Mouse (Mus musculus) left cerebral cortex, postnatal 10 days (tissue): ENCODE results near the gene Foxp1. TPM values are rescaled to one million over a fixed set of nuclear protein-coding genes. Genes with fewer than 3 reads are reported as not detected.

ENCODE experiments used
- DNase-seq, 2 experiments: peaks; one replicate each; pipeline ENCODE4 v3.0.0; 2021 to 2022; ENCODE audit warnings: low spot score in 2 of 2, mixed read lengths in 1 of 2; ENCODE audit errors: extremely low spot score in 1 of 2
- intact Hi-C: fragments of 180-260 bp; cut with DNase I; formaldehyde crosslinking; loops from one replicate; pipeline ENCODE4 v1.15.1; 2025
- total RNA-seq, 2 experiments: library from RNA; stranded (reverse); gene quantifications; 2 replicates each; pipeline ENCODE4 v1.2.3; 2021

Gene Foxp1
- total RNA-seq, 2 experiments from 2014 or later: 157 to 161 TPM

DNA sequence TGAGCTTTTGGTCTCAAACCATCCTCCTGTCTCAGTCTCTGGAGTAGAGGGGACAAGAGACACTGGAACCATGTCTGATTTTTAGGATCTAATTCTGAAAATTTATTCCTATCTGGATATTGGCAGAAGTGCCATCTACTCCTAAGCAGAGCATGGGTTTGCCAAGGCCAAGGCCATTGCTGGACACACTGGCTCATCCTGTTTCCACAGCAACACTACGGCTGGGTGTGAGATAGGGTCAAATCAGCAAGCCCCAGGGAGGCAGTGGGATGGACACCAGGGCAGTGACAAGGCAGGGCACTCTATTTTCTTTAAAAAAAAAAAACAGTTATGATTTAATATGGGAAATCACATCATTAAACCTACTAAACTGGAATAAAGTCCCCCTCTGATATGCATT, 405.1 kb downstream of the Foxp1 start:
- intact Hi-C loops: no loop called here
- no peak for DNase-seq

GRCm38 (mm10) chr6:99111856-99112255, 410.7 kb downstream of the Foxp1 start:
- intact Hi-C loops: no loop called here
- no peak for DNase-seq

DNA sequence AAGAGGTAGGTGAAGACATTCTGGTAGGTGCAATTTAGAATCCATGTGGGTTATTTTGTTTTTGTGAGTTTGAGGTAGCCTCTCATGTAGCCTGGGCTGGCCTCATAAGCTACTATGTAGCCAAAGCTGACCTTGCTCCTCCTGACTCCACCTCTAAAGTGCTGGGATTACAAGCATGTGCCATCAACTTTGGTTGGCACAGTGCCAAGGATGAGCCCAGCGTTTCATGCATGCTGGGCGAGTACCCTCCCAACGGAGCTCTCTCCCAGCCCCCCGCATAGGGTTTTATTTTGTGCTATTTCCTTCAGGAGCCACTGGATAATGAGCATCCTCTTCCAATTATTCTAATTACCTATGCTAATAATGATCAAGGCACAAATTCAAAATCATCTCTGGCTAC, 414.1 kb downstream of the Foxp1 start:
- intact Hi-C loops: no loop called here
- DNase-seq: no peak

GRCm38 (mm10) chr6:99107674-99108073, 414.8 kb downstream of the Foxp1 start:
- DNase-seq: no peak
- intact Hi-C loops: no loop called here

DNA sequence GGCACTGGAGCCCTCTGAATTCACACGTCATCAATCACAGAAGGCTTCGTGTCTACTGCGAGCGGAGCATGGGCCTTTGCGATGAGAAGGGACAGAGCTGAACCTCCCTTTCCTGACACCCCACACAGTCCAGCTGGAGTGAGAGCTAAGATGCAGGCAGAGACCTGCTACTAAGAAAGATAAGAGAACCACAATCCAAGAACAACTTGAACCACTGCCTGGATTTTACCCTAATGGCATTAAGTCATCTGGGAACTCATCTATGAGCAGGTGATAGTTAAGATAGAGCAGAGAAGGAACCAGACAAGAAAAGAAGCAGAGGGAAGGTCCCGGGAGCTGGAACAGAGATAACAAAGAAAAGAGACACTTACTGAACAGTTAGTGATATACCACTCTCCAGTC, 415.4 kb downstream of the Foxp1 start:
- DNase-seq: no peak
- intact Hi-C loops: no loop called here

DNA sequence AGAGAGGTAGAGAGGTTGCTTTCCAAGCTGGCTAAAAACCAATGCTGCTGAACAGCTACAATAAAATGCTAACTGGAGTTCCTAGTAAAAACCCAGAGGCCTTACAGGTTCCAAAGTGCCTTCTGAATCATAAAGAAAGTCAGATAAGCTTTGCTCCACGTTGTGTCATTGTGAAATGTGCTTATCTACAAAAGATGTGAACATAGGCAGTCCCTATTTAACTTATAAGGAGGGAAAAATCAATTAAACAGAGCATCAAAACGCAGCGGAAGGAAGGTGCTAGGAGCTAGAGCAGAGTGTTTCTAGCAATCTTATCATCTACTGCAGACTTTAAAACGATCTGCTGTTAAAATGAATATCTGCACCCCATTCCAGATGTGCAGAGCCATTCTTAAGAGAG, 416.5 kb downstream of the Foxp1 start:
- intact Hi-C loops: no loop called here

DNA sequence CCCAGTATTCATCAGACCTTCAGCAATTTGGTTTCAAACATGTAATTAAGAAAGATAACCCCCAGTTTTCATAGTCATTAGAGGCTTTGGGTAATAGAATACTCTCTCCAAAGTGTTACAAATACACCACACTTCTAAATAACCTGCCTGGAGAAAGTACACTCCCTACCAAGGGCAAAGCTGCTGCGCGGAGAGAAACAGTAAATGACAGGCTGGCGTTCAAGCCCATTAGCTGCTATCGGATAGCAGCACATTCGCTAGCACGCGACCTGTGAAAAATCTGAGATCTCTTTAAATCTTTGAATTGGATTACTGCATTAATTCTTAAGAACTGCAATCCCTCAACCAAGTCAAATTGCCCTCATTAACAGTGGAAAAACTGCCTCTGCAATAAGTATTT, 418.1 kb downstream of the Foxp1 start:
- DNase-seq: no peak
- intact Hi-C loops: no loop called here

More for the DNA sequence above, 416.5 kb downstream of the Foxp1 start:
- no peak for DNase-seq

- intact Hi-C loops: no loop called here
- DNase-seq: no peak
Measured at GRCm38 (mm10) chr6:99103911-99104310, 418.6 kb downstream of the Foxp1 start.

GRCm38 (mm10) chr6:99101489-99101908, 421.0 kb downstream of the Foxp1 start:
- intact Hi-C loops: no loop called here
- no peak for DNase-seq

DNA sequence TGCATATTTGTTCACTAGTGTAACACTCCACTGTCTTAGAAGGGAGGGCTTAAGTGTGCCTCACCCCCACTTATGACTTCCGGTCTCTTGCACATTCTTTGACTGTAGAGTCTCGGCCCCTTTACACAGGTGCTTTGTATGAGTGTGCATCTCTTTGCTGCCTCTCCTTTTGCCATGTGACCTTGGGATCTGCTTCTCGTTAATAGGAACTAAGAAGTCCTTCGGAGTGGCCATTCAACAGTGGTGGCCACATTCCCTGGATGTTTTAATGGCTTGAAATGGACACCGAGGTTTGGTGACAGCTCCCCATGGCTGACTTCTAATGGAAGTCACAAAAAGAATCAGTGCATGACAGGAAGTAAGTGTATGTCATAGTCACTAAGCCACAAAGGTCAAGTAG, 422.2 kb downstream of the Foxp1 start:
- DNase-seq: no peak
- intact Hi-C loops: no loop called here

DNA sequence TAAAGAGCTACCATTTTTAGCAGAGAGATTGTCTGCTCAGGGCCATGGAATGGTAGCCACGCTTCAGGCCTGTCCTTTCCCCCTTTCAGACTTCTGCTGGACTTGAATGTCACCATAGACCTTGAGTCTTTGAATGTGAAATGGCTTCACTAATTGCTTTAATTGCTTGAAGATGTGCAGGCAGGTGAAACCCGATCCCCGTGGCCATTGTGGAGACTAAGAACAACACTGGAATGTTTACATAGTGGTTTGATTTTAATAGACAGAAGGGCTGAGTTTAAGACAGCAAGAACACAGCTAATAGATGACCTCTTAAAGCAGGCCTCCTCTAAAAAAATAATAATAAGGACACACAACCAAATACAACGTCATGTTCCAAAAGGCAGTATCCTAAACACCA, 422.7 kb downstream of the Foxp1 start:
- no peak for DNase-seq
- intact Hi-C loops: no loop called here

DNA sequence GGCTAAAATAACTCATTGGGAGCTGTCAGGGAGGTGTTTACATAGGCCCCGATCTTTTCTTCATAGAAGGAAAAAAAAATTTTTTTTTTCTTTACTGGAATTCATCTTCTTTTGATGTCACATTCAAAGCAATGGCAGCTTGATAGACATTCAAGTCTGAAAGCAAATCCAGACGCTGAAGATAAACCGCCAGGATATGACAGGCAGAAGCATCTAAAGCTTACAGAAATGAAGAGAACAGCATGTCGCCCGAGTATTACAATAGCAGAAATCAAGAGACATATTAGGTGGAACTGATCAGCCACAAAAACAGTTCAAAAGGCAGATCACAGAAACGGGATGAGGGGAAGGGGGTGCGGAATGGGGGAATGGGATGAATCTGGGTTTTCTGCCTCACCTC, 425.3 kb downstream of the Foxp1 start:
- intact Hi-C loops: no loop called here
- DNase-seq: no peak

DNA sequence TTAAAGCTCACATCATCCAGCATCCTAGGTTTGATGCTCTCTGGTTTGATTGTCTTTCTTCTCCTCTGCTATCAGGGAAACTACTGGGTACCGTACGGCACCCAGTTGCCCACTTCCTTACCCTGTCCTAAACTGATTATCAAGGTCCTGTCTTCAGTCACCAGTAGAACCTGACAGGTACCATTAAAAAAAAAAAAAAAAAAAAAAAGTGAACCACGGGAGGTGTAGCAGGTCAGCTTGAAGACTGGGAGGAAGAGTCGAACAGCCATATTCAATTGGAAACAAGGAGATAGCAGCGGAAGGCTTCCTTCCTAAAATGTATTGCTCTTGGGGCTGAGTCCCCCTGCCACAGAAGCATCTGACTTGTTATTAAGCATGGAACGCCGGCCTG, 425.8 kb downstream of the Foxp1 start:
- intact Hi-C loops: no loop called here
- DNase-seq: no peak

DNA sequence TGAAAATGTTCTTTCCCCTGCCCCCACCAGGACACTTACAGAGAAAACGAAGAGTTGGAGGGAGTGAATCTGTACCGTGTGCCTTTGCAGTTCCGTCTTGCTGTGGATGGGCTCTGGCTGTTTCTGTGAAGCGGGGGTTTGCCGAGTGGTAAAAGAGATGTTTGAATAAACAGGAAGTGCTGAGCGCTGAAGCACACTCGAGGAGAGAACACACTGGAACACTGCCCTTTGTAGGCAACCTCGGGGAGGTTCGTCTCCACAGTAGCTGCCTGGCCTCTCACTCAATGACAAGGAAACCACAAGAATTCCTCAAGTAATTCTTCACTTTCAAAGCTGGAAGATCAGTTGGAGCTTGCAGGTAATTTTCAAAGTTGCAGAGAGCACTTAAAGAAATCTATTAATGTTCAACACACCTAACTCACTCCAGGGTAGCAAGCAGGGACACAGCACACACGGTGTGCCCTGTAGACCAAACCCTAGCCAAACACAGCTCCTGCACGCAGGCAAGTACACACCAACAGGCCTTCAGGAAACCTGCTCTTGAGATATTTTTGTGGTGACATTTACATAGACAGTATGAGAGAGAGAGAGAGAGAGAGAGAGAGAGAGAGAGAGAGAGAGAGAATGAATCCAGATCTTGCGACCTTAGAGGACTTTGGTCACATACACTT, 426.3 kb downstream of the Foxp1 start:
- peak in 1 of 2 experiments; percentile 45 for DNase-seq

GRCm38 (mm10) chr6:99095185-99096104, 427.1 kb downstream of the Foxp1 start:
- no peak for DNase-seq
- intact Hi-C loops: no loop called here

More for the DNA sequence above, 426.3 kb downstream of the Foxp1 start:
- intact Hi-C loops: no loop called here

DNA sequence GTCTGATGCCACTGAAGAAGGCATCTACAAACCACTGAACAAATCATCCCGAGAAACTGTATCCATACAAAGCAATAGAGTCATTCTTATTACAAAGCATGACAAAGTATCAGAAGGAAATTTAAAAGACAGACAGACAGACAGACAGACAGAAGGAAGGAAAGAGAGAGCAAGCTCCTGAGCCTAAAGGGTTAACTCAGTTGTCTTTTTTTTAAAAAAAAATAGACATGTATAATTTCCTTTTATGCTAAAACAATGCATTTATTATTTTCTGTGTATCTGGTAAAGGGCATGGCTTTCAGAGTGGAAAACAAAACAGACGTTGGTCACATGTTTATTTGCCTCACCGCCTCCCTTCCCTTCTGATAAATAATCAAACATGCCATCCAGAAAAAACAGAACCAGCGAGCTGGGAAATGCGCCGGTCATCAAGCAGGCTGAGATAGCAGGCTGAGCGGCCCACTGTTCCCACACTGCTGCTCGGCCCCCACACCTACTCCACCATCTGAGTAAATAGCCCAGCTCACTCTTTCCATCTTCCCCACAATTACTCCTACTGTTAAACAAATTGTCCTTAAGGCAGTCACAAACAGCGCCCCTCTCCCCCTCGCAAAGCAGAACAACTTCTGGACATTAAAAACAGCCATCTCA, 428.1 kb downstream of the Foxp1 start:
- peak in 1 of 2 experiments; percentile 35 for DNase-seq
- intact Hi-C loops: no loop called here

DNA sequence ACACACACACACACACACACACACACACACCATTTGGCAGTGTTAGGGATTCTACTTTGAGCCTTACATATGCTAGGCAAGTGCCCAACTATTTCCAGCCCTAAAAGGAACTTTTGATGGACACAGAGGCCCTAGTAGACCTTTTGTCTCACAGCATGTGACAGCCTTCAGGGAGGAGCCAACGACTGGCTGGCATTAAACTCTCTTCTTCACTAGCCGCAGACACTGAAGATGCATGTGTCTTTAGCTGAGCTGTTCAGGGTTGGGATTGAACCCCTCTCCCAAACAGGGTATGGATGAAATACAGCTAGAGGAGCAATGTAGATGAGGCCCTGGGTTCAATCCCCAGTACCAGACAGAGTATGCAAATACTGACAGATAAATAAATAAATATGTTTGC, 428.7 kb downstream of the Foxp1 start:
- DNase-seq: no peak
- intact Hi-C loops: no loop called here

DNA sequence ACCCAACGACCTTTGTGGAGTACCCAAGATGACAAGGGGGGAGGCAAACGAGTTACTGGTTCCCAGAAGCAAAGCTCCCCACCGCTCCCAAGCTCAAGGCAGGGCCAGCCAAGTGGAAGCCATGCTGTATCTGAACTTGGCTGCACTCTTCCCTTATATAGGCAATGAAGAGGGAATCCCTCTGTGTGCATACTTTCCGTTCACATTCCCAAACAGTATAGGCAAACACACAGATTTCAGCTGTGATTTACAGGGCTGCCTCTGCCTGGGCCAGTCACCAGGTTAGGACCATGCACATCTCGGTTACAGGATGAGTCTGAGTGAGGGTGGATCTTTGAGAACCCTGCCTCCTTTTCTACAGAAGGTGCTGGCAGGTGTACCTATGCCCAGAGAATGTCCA, 429.3 kb downstream of the Foxp1 start:
- no peak for DNase-seq
- intact Hi-C loops: no loop called here

DNA sequence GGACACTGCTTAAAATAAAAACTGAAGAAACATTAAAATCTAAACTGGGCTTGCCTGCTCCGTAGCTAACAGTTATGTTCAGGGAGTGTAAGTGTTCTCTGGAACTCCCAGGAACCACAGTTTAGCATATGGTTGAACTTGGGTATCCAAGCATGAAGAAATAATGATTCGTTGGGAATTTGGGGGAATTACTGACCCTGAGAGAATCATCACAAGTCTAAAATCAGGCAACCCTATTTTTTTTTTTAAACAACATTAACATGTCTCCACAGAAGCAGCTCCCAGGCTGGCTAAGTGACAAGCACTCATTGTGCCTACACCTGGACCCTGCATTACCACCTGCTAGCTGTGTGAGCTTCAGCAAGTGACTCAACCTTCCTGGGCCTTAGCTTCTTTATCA, 430.7 kb downstream of the Foxp1 start:
- intact Hi-C loops: no loop called here
- DNase-seq: no peak

DNA sequence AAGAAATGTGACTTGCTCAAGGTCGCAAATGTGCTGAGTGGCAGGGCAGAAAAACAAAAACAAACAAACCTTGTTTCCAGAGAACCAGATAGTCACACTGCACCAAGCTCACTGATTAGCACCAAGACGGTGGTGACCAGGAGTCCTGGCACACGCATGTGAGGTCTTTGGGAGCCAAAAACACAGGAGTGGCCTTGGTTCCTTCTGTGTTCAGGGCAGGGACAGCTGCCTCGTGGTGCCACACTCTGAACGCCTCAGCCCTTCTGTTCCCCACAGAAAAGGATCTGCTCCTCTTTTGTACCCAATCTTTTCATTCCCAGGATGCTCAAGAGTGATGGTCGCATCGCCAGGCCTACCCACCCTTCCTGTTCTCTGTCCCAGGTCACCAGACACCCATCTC, 434.9 kb downstream of the Foxp1 start:
- intact Hi-C loops: no loop called here
- DNase-seq: no peak
